Mouse (Mus musculus): Measurements from ENCODE around the gene Nos3.
A peak's percentile ranks its signal among the peaks of the same experiment; 100 is the strongest.

The Nos3 gene

GRCm38 (mm10) chr5:24364508-24364907, at the start of gene Nos3:
Gene Nos3, plus strand, starts transcription at chr5:24364810.
- no peak for DNase-seq

GRCm38 (mm10) chr5:24319776-24320466, 44.7 kb upstream of the Nos3 start:
- no peak for DNase-seq

- no peak for DNase-seq
Observed at GRCm38 (mm10) chr5:24320467-24320813, 44.2 kb upstream of the Nos3 start.

DNA sequence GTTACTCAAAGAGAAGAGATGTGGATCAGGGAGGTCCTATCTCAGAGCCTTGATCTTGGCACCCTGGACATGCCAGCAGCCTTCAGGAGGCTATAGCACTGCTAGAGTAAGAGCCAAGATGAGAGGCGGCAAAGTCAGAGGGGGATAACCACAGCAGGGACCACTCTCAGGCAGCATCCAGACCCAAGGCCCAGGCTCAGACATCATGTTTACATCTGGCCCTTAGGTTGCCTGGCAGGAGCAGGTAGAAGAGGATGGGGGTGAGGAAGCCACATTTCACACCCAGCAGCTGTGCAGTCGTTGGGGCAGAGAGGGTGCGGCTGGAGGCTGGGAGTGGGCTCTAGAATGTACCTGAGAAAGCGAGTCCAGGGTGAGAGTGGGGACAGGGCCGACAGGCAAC, 43.7 kb upstream of the Nos3 start:
- no peak for DNase-seq

- no peak for DNase-seq
Observed at GRCm38 (mm10) chr5:24321711-24322682, 42.6 kb upstream of the Nos3 start.

DNA sequence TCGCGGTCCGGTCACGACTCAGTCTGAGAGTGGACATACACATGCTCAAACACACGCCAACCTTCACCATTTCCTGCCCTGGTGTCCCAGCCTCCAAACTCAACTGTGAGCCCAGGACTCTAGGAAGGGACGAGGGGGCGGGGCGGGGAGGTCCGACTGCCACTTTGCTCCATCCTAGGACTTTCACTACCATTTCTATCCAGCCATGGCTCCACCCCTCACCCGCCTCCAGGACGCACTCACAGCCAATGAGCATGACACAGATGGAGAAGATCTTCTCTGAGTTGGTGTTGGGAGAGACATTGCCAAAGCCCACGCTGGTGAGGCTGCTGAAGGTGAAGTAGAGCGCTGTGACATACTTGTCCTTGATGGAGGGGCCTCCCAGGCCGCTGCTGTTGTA, 39.4 kb upstream of the Nos3 start:
- DNase-seq: no peak

- no peak for DNase-seq
Observed at GRCm38 (mm10) chr5:24326166-24326841, 38.3 kb upstream of the Nos3 start.

DNA sequence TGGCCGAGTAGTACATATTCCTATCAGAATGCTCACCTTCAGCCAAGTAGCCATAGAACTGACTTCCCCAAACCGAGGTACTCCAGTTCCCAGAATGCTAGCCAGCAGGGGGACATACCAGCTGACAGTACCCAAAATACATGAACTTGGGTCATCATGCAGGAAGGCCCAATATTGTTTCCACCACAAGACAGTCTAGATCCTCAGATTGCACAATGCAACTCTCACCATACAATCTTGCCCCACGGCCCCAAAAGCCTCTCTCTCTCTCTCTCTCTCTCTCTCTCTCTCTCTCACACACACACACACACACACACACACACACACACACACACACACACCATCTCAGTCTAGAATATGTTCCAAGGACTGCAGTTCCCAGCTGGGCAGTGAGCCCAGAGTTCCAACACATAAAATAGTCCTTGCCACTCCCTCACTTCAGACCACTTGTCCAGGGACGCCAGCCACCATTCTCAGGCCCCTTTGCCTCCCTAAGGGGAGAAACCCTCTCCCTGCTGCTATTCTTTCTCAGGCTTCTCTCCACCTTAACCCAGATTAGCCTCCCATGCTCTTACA, 37.7 kb upstream of the Nos3 start:
- no peak for DNase-seq

GRCm38 (mm10) chr5:24328813-24329211, 35.8 kb upstream of the Nos3 start:
- peak; percentile 47 to 58 for DNase-seq

DNA sequence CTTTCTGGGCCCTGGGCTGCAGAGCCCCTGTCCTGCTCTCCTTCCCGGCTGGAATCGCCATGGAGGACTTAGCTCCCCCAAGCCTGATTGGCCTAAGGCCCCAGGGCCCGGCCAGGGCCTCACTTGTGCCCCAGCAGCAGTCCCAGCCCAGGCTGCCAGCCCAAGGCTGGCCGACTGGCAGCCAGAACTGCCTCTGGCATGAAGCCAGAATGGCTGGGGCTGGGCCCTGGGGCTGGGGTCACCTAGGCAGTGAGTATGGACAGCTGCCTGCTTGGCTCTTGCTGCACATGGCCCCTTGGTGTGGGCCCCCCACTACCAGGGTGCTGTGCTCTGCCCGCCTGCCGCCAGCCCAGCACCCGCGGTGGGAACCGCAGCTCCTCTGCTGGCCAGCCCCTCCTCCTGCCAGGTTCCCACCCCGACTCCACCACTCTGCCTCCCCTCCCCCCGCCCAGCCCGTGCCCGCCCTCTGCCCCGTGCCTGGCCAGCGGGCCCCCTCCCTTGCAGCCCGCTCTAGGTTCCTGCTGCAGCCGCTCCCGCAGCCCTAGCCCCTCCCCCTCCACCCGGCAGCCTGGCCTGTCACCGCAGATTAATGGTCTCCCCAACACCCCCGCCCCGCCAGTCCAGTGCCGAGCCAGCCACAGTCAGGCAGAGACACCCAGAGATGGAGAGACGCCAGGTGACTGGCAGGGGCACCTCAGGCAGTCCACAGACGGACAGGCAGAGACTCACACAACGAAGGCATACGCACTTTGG, 35.2 kb upstream of the Nos3 start:
- peak; percentile 59 to 68 for DNase-seq

DNA sequence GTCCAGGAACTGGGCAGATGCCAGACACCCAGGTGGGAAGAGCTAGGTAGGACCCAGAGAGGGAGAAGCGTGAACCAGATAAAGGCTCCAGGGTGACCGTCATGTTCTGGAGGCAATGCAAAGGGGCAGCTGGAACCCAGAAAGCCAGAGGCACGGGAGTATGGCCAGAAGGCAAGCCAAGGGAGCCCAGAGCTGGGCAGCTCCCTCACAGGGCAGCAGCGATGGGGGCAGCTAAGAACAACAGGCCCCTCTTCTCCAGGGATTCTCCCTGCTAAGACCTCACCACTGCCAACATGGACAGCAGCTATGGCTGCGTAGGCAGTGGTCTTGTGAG, 34.7 kb upstream of the Nos3 start:
- DNase-seq: no peak

GRCm38 (mm10) chr5:24332401-24332800, 32.2 kb upstream of the Nos3 start:
- no peak for DNase-seq

DNA sequence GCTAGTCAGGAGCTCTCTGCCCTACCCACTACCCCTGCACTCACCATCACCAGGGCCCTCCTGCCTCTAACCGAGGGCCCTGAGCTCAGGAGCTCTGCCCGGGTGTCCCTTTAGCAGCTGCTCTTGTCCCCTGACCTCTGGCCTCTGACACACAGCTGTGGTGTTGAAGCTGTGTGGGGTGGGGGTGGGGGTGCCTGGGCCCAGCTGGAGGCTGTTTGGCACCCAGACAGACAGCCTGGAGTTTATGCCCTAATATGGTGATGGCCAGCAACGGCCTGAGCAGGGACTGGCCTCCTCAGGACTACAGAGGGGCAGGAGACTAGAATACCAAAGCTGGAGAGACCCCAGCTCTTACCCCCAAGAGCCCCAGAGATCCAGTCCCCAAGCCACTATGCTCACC, 29.9 kb upstream of the Nos3 start:
- no peak for DNase-seq

DNA sequence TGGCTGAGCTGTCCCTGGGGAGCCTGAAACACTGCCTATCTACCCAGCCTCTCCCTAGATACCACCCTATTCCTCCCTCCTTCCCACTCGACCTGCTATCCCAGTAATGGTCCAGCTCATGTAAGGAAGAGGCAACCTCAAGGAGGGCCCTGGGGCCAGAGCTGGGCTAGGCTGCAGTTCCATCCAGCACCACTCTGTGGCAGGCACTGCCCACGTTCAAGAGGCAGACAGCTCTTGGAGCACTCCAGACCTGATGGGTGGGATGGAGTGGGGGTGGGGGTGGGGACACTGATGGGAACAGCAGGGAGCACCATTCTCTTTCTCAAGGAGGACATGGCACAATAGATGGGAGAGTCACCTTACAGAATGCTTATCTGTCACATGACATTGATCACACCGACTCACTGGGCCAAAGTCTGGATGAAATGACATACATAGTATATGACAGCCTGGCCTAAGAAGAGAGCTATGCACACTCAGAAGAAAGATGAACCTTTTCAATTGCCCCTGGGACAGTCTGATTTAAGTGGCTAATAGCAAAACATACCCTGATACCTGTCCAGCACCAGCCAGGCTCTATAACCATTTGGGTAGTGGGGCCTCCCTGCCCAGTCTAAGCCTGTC, 28.6 kb upstream of the Nos3 start:
- peak; percentile 66 to 68 for DNase-seq

- peak; percentile 24 to 37 for DNase-seq
Observed at GRCm38 (mm10) chr5:24337366-24337765, 27.2 kb upstream of the Nos3 start.

DNA sequence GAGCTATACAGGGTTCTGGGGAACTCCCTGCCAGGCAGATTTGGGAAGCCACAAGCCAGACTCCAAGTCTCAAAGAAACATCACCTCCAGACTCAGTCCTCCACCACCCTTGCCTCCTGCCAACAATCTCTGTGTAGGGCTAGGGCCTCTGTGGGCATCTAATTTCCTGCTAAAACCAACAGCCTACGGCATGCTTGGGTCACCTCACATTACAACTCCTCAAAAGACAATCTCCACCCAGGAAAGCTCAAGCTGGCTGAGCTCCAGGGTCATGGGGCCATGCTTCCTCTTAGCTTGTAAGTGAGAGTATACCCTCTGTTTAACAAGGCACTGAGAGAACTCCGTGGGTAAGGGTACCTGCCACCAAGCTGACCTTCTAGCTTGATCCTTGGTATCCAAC, 26.8 kb upstream of the Nos3 start:
- DNase-seq: no peak

- DNase-seq: no peak
Observed at GRCm38 (mm10) chr5:24342205-24342963, 22.2 kb upstream of the Nos3 start.

GRCm38 (mm10) chr5:24342966-24343365, 21.6 kb upstream of the Nos3 start:
- no peak for DNase-seq

GRCm38 (mm10) chr5:24343379-24343778, 21.2 kb upstream of the Nos3 start:
- no peak for DNase-seq

DNA sequence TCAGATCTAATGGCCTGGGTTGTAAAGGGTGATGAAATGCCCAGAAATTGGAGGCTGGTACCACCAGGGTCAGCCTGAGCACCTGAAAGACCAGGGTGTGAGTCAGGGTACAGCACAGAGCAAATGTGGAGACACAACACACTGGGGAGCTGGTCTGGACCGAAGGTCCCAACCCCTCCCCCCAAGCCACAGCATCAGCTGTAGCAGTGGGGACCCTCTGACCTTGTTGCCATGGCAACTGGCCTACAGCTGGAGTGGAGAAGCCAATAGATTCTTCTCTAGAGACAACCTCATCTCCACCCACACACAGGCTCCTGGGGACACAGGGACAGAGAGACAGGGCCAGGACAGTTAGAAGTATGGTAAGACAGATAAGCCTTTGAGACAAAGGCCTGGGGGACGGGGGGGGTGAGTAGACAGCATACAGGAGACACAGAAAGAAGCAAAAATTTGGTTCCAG, 20.6 kb upstream of the Nos3 start:
- DNase-seq: no peak

DNA sequence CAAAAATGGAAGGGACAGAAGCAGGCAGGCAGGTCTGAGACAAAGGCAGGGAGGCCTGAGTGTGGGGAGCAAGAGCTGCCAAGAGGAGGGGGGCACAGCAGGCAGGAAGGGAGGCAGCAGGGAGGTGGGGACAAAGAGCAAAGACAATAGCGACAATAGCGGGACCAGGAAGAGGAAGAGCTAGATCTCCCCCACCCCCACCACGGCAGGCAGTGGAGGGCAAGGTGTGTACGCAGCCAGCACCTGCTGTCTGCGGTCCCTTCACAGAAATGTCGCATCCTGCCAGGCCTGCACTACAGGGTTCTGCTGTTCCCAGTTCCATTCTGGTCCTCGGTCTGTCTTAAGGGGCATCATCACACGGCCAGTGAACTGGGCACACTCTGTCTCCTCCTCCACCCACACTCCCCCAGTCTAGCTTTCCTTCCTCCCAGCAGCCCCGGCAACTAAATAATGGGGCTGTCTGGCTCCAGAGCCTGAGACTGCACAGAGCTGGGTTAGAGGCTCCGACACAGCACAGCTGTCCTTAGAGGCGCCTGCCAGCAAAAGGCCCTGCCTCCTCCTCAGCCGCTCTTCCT, 20.0 kb upstream of the Nos3 start:
- peak in 1 of 2 experiments; percentile 20 for DNase-seq
